Mouse (Mus musculus) lung, postnatal 0 days (tissue): Measurements from ENCODE around the gene Setd4.

Experiments used
- CTCF ChIP-seq: IDR thresholded peaks from 2 replicates; pipeline ENCODE4 v1.5.1; 2016; ENCODE audit warnings: antibody characterized with exemption, mild to moderate bottlenecking
- EP300 ChIP-seq: IDR thresholded peaks from 2 replicates; pipeline ENCODE4 v1.6.1; 2016; ENCODE audit warnings: antibody characterized with exemption, mild to moderate bottlenecking, control low read depth

- TF ChIP-seq EP300 (no peak), CTCF (no peak)
Observed at GRCm38 (mm10) chr16:93610961-93611360, 7.1 kb upstream of the Setd4 start.
